Mouse (Mus musculus): ENCODE data around the gene C3.

C3 gene

GRCm38 (mm10) chr17:57228014-57228413 is at the start of gene C3:
Gene C3 (minus strand): TSS chr17:57228136.
- in situ Hi-C loops (cut with MboI, MseI), result loop anchor here (25.0 kb wide), 1 partner anchor 1516 kb away; the partner anchor contains the start of gene Pot1b

- in situ Hi-C loops (cut with MboI, MseI), result loop anchor here (25.0 kb wide), 1 partner anchor 989 kb away; the partner anchor contains the start of genes Plin3 and Ticam1
Observed at GRCm38 (mm10) chr17:57276634-57277121, 48.7 kb upstream of the C3 start.

- in situ Hi-C loops (cut with MboI, MseI), result loop anchor here (25.0 kb wide), 1 partner anchor 989 kb away; the partner anchor contains the start of genes Plin3 and Ticam1
Observed at GRCm38 (mm10) chr17:57275997-57276351, 48.0 kb upstream of the C3 start.

GRCm38 (mm10) chr17:57275111-57275996 is 47.4 kb upstream of the C3 start:
- in situ Hi-C loops (cut with MboI, MseI), result loop anchor here (25.0 kb wide), 1 partner anchor 988 kb away; the partner anchor contains the start of genes Plin3 and Ticam1

- in situ Hi-C loops (cut with MboI, MseI), result loop anchor here (25.0 kb wide), 1 partner anchor 987 kb away; the partner anchor contains the start of genes Plin3 and Ticam1
Observed at GRCm38 (mm10) chr17:57274686-57275085, 46.8 kb upstream of the C3 start.

GRCm38 (mm10) chr17:57273846-57274245 is 45.9 kb upstream of the C3 start:
- in situ Hi-C loops (cut with MboI, MseI), result no loop called here

- in situ Hi-C loops (cut with MboI, MseI), result no loop called here
Observed at GRCm38 (mm10) chr17:57271301-57271700, 43.4 kb upstream of the C3 start.

- in situ Hi-C loops (cut with MboI, MseI), result no loop called here
Observed at GRCm38 (mm10) chr17:57267556-57268126, 39.7 kb upstream of the C3 start.

GRCm38 (mm10) chr17:57264972-57265945 is 37.3 kb upstream of the C3 start:
- in situ Hi-C loops (cut with MboI, MseI), result no loop called here

GRCm38 (mm10) chr17:57264164-57264563 is 36.2 kb upstream of the C3 start:
- in situ Hi-C loops (cut with MboI, MseI), result no loop called here

GRCm38 (mm10) chr17:57262901-57263550 is 35.1 kb upstream of the C3 start:
- in situ Hi-C loops (cut with MboI, MseI), result no loop called here

- in situ Hi-C loops (cut with MboI, MseI), result no loop called here
Observed at GRCm38 (mm10) chr17:57261796-57262195, 33.9 kb upstream of the C3 start.

GRCm38 (mm10) chr17:57261286-57261685 is 33.4 kb upstream of the C3 start:
- in situ Hi-C loops (cut with MboI, MseI), result no loop called here

GRCm38 (mm10) chr17:57260351-57260750 is 32.4 kb upstream of the C3 start:
- in situ Hi-C loops (cut with MboI, MseI), result no loop called here

GRCm38 (mm10) chr17:57259742-57260141 is 31.8 kb upstream of the C3 start:
- in situ Hi-C loops (cut with MboI, MseI), result no loop called here

GRCm38 (mm10) chr17:57258191-57258590 is 30.3 kb upstream of the C3 start:
- in situ Hi-C loops (cut with MboI, MseI), result no loop called here

GRCm38 (mm10) chr17:57256921-57257485 is 29.1 kb upstream of the C3 start:
- in situ Hi-C loops (cut with MboI, MseI), result no loop called here

GRCm38 (mm10) chr17:57255354-57255753 is 27.4 kb upstream of the C3 start:
- in situ Hi-C loops (cut with MboI, MseI), result no loop called here

GRCm38 (mm10) chr17:57253306-57253705 is 25.4 kb upstream of the C3 start:
- in situ Hi-C loops (cut with MboI, MseI), result no loop called here

GRCm38 (mm10) chr17:57251431-57251830 is 23.5 kb upstream of the C3 start:
- in situ Hi-C loops (cut with MboI, MseI), result no loop called here

Measured in T-helper 1 cell (primary cell).